In the genomic region with DNA sequence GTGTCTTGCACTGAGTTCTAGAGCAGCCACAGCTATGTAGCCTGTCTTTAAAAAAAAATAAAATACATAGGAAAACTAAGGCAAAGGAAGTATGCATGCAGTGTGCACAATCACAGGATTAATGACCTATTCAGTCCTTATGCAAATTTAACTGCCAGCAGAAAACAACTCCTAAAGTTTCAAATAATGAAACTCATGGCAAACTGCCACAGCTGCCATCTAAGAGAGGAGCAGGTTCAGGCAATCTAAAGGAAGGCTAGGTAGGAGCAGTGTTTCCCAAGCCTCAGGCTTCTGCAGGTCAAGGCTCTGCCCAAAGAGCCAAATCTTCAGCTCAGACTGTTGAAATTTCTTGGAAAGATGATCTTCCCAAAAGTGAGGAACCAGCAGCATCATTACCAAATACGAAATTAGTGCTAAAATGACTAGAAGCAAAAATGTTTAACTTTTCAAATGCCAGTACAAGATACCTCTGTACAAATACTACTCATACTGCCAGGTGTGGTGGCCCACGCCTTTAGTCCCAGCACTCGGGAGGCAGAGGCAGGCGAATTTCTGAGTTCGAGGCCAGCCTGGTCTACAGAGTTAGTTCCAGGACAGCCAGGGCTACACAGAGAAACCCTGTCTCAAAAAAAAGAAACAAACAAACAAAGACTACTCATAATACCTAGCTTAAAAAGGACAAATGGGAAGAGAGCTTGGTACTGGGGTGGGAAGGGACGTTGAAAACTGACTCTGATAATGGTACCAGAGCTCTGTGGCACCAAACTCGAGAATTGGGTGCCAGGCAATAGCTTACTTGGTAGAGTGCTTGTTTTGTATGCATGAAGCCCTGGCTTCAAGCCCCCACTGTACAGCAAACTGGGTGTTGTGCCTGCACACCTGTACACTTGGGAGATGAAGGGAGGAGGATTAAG, we compare ENCODE assay signal across 8 mouse cellular contexts. TPM values are rescaled to one million over a fixed set of nuclear protein-coding genes. Genes with fewer than 3 reads are reported as not detected.
A peak's percentile ranks its signal among the peaks of the same experiment; 100 is the strongest.
DNase-seq lines count a peak whose midpoint lies in the region; ATAC-seq and TF ChIP-seq lines count a peak whose summit lies in the region.

No protein-coding gene starts in this region.

- DNase-seq in heart, adult 9 months (ENCODE audit: low spot score in 2 of 2), result no peak
- no peak for DNase-seq in cerebellum, adult 11-12 months
- DNase-seq in gastrocnemius, postnatal 25 days, result no peak
- DNase-seq in cerebellum, adult 18-20 months, result no peak

- no peak overlapping the region for H3K27ac ChIP-seq in heart, embryonic 15.5 days
- H3K27ac ChIP-seq in embryonic fibroblast, embryonic 13.5 days (ENCODE audit: insufficient read depth, low read length), result no peak overlapping the region
- H3K27ac ChIP-seq in kidney, embryonic 14.5 days (ENCODE audit: low read depth, low read length), result no peak overlapping the region
- H3K27ac ChIP-seq in midbrain, embryonic 15.5 days, result no peak overlapping the region

- no peak for TF ChIP-seq POLR2A in embryonic fibroblast, embryonic 13.5 days (IDR thresholded peaks at IDR 0.05; ENCODE audit: low read depth, low read length)

- H3K27me3 ChIP-seq in heart, embryonic 15.5 days, result no peaks in the 10 kb centered on the region
- no peaks in the 10 kb centered on the region for H3K27me3 ChIP-seq in kidney, embryonic 14.5 days (ENCODE audit: control insufficient read depth, insufficient read depth, low read length)
- no peaks in the 10 kb centered on the region for H3K27me3 ChIP-seq in midbrain, embryonic 15.5 days (replicated peaks)

- H3K4me1 ChIP-seq in heart, embryonic 15.5 days (replicated peaks), result peaks cover 33% of the 10 kb centered on the region
- peaks cover 10% of the 10 kb centered on the region for H3K4me1 ChIP-seq in embryonic fibroblast, embryonic 13.5 days (ENCODE audit: control insufficient read depth, insufficient read depth, low read length)
- peaks cover 15% of the 10 kb centered on the region for H3K4me1 ChIP-seq in kidney, embryonic 14.5 days (ENCODE audit: control insufficient read depth, insufficient read depth, low read length)
- H3K4me1 ChIP-seq in midbrain, embryonic 15.5 days, result peaks cover 40% of the 10 kb centered on the region

- peak overlapping the region; percentile 76 for H3K4me2 ChIP-seq in heart, embryonic 15.5 days
- H3K4me2 ChIP-seq in kidney, embryonic 14.5 days (replicated peaks; ENCODE audit: low read depth, low read length), result peak overlapping the region; percentile 66; the same call in 1 of the 2 replicates
- H3K4me2 ChIP-seq in midbrain, embryonic 15.5 days, result peak overlapping the region; percentile 84

- no peak for ATAC-seq in heart, embryonic 15.5 days (replicated peaks; ENCODE audit: insufficient number of reproducible peaks, insufficient read depth, low FRiP score, low read depth)
- ATAC-seq in kidney, embryonic 14.5 days (ENCODE audit: low FRiP score, low TSS enrichment), result no peak
- no peak for ATAC-seq in midbrain, embryonic 15.5 days (replicated peaks)

- no peak for TF ChIP-seq CTCF in embryonic fibroblast, embryonic 13.5 days (IDR thresholded peaks at IDR 0.05; ENCODE audit: borderline replicate concordance, insufficient read depth, low read length)

- no peaks in the 10 kb centered on the region for H3K9me3 ChIP-seq in heart, embryonic 15.5 days (replicated peaks)
- H3K9me3 ChIP-seq in kidney, embryonic 14.5 days (ENCODE audit: control insufficient read depth, low read length), result no peaks in the 10 kb centered on the region
- no peaks in the 10 kb centered on the region for H3K9me3 ChIP-seq in midbrain, embryonic 15.5 days

- H3K9ac ChIP-seq in heart, embryonic 15.5 days, result peak overlapping the region; percentile 100; the same call in 1 of the 2 replicates
- peak overlapping the region; percentile 98 for H3K9ac ChIP-seq in kidney, embryonic 14.5 days (ENCODE audit: low read depth, low read length)
- 0 out of 2 replicates have a peak overlapping the region, but pooled peaks have one; percentile 34 for H3K9ac ChIP-seq in midbrain, embryonic 15.5 days

- H3K36me3 ChIP-seq in heart, embryonic 15.5 days, result no peaks in the 10 kb centered on the region
- H3K36me3 ChIP-seq in kidney, embryonic 14.5 days (ENCODE audit: control insufficient read depth, insufficient read depth, low read length), result peaks cover 10% of the 10 kb centered on the region; the same call in 1 of the 2 replicates
- no peaks in the 10 kb centered on the region for H3K36me3 ChIP-seq in midbrain, embryonic 15.5 days (replicated peaks)

- WGBS in heart, embryonic 15.5 days, result 80% methylated on average over 7 of the region's 7 CpGs
- 80% methylated on average over 7 of the region's 7 CpGs for WGBS in kidney, embryonic 14.5 days
- WGBS in midbrain, embryonic 15.5 days, result 90% methylated on average over 7 of the region's 7 CpGs

- peak overlapping the region; percentile 74 for H3K4me3 ChIP-seq in heart, embryonic 15.5 days
- peak overlapping the region; percentile 87 for H3K4me3 ChIP-seq in embryonic fibroblast, embryonic 13.5 days (ENCODE audit: insufficient read depth, low read length)
- H3K4me3 ChIP-seq in kidney, embryonic 14.5 days (ENCODE audit: low read length), result peak overlapping the region; percentile 99; the same call in 1 of the 2 replicates
- peak overlapping the region; percentile 95 for H3K4me3 ChIP-seq in midbrain, embryonic 15.5 days

RNA-seq across cellular contexts. Expression of gene Hspa4, which starts 2.1 kb away (rescaled TPM):
- 58.0 and 61.5 TPM in 2 replicates for polyA plus RNA-seq in heart, embryonic 15.5 days (2015; fragmentation: Nextera tagmentation; extraction: Ambion mirVana)
- polyA plus RNA-seq in embryonic fibroblast, embryonic 13.5 days (2011; ENCODE audit: insufficient read length, low read depth, missing spikeins), result 229 and 302 TPM in 2 replicates
- polyA plus RNA-seq in kidney, embryonic 14.5 days (2014; fragmentation: Nextera tagmentation; extraction: Ambion mirVana), result 78.2 and 110 TPM in 2 replicates
- 42.0 and 43.2 TPM in 2 replicates for polyA plus RNA-seq in midbrain, embryonic 15.5 days (2015; fragmentation: Nextera tagmentation; extraction: Ambion mirVana)
- total RNA-seq in gastrocnemius, postnatal 25 days (2021), result 10 to 100 TPM; 86.5 to 89.0 TPM

RNA-seq across cellular contexts. Expression of gene Zcchc10, which starts 26.3 kb away (rescaled TPM):
- 12.2 and 14.3 TPM in 2 replicates for polyA plus RNA-seq in heart, embryonic 15.5 days (2015; fragmentation: Nextera tagmentation; extraction: Ambion mirVana)
- 17.8 and 22.8 TPM in 2 replicates for polyA plus RNA-seq in embryonic fibroblast, embryonic 13.5 days (2011; ENCODE audit: insufficient read length, low read depth, missing spikeins)
- 32.4 and 40.9 TPM in 2 replicates for polyA plus RNA-seq in kidney, embryonic 14.5 days (2014; fragmentation: Nextera tagmentation; extraction: Ambion mirVana)
- polyA plus RNA-seq in midbrain, embryonic 15.5 days (2015; fragmentation: Nextera tagmentation; extraction: Ambion mirVana), result 12.1 and 13.3 TPM in 2 replicates
- 10 to 100 TPM in 1 of 2 experiments, 1 to 10 TPM in 1; 7.8 to 10.1 TPM for total RNA-seq in gastrocnemius, postnatal 25 days (2021)

RNA-seq across cellular contexts. Expression of gene Aff4, which starts 52.4 kb away (rescaled TPM):
- polyA plus RNA-seq in heart, embryonic 15.5 days (2015; fragmentation: Nextera tagmentation; extraction: Ambion mirVana), result 30.5 and 37.7 TPM in 2 replicates
- polyA plus RNA-seq in embryonic fibroblast, embryonic 13.5 days (2011; ENCODE audit: insufficient read length, low read depth, missing spikeins), result 317 and 343 TPM in 2 replicates
- 46.1 and 80.4 TPM in 2 replicates for polyA plus RNA-seq in kidney, embryonic 14.5 days (2014; fragmentation: Nextera tagmentation; extraction: Ambion mirVana)
- 54.3 and 72.6 TPM in 2 replicates for polyA plus RNA-seq in midbrain, embryonic 15.5 days (2015; fragmentation: Nextera tagmentation; extraction: Ambion mirVana)
- total RNA-seq in gastrocnemius, postnatal 25 days (2021), result 10 to 100 TPM; 76.4 to 89.1 TPM

Comparison
In these comparisons a context has a peak if more than half of its experiments do, and no peak if none do; other contexts are left out.
1. H3K9ac ChIP-seq: peak in every context shown above with its lines; median percentile 100 in heart, embryonic 15.5 days; 98 in kidney, embryonic 14.5 days; 34 in midbrain, embryonic 15.5 days.